In genomic region chr4:153207578-153208102, GRCm38 (mm10) we compare ENCODE assay signal across 23 mouse cellular contexts.
DNase-seq lines count a peak whose midpoint lies in the region; ATAC-seq and TF ChIP-seq lines count a peak whose summit lies in the region.
"Had no signal": no experiment of that assay in that cellular context is flagged by ENCODE, and none has a peak within 500 bp of the region (broad histone marks: within the 10 kb centered on the region; RNA-seq: fewer than 3 reads in every experiment).

No protein-coding gene starts in this region.

- H3K36me3 ChIP-seq in hindbrain, embryonic 14.5 days (replicated peaks; ENCODE audit: control insufficient read depth, insufficient read depth): no peaks in the 10 kb centered on the region
- no peaks in the 10 kb centered on the region for H3K36me3 ChIP-seq in hindbrain, embryonic 12.5 days
- no peaks in the 10 kb centered on the region for H3K36me3 ChIP-seq in kidney, postnatal 0 days (ENCODE audit: insufficient read depth, low read length)
- no peaks in the 10 kb centered on the region for H3K36me3 ChIP-seq in intestine, embryonic 16.5 days (ENCODE audit: control insufficient read depth, insufficient read depth, low read length)
- H3K36me3 ChIP-seq in limb, embryonic 14.5 days (ENCODE audit: control insufficient read depth, insufficient read depth, low read length): no peaks in the 10 kb centered on the region
- H3K36me3 ChIP-seq: embryonic facial prominence, embryonic 12.5 days; forebrain, embryonic 12.5 days; G1E; midbrain, embryonic 15.5 days had no signal

- peaks cover 5% of the 10 kb centered on the region; the same call in 1 of the 2 replicates for H3K27me3 ChIP-seq in hindbrain, embryonic 14.5 days (ENCODE audit: control insufficient read depth, insufficient read depth, low read length)
- peaks cover 25% of the 10 kb centered on the region for H3K27me3 ChIP-seq in hindbrain, embryonic 12.5 days
- no peaks in the 10 kb centered on the region for H3K27me3 ChIP-seq in kidney, postnatal 0 days (ENCODE audit: insufficient read depth, low read length)
- no peaks in the 10 kb centered on the region for H3K27me3 ChIP-seq in intestine, embryonic 16.5 days (replicated peaks; ENCODE audit: control insufficient read depth, insufficient read depth, low read length)
- no peaks in the 10 kb centered on the region for H3K27me3 ChIP-seq in limb, embryonic 14.5 days (ENCODE audit: control insufficient read depth, insufficient read depth, low read length)
- H3K27me3 ChIP-seq: CH12.LX, Patski had no signal

- H3K4me2 ChIP-seq in hindbrain, embryonic 14.5 days (replicated peaks): no peak overlapping the region
- no peak overlapping the region for H3K4me2 ChIP-seq in hindbrain, embryonic 12.5 days (replicated peaks)
- no peak overlapping the region for H3K4me2 ChIP-seq in kidney, postnatal 0 days (ENCODE audit: low read length)
- H3K4me2 ChIP-seq in intestine, embryonic 16.5 days (ENCODE audit: low read depth, low read length): no peak overlapping the region
- H3K4me2 ChIP-seq in limb, embryonic 14.5 days (replicated peaks; ENCODE audit: low read depth, low read length, severe bottlenecking): no peak overlapping the region
- H3K4me2 ChIP-seq: embryonic facial prominence, embryonic 12.5 days; forebrain, embryonic 12.5 days; midbrain, embryonic 15.5 days had no signal

- no peak overlapping the region for H3K4me3 ChIP-seq in hindbrain, embryonic 14.5 days (replicated peaks; ENCODE audit: low read length)
- no peak overlapping the region for H3K4me3 ChIP-seq in hindbrain, embryonic 12.5 days
- no peak overlapping the region for H3K4me3 ChIP-seq in kidney, postnatal 0 days (replicated peaks; ENCODE audit: low read depth, low read length)
- H3K4me3 ChIP-seq in intestine, embryonic 16.5 days (ENCODE audit: low read length): no peak overlapping the region
- no peak overlapping the region for H3K4me3 ChIP-seq in limb, embryonic 14.5 days (replicated peaks; ENCODE audit: low read length)
- H3K4me3 ChIP-seq: embryonic facial prominence, embryonic 12.5 days; erythroblast, embryonic 14.5 days; forebrain, embryonic 12.5 days; midbrain, embryonic 15.5 days; myocyte had no signal

- no peak for TF ChIP-seq CTCF in kidney, postnatal 0 days (IDR thresholded peaks at IDR 0.05; ENCODE audit: low read depth)

- H3K9me3 ChIP-seq in hindbrain, embryonic 14.5 days (ENCODE audit: control insufficient read depth, low read length): no peaks in the 10 kb centered on the region
- no peaks in the 10 kb centered on the region for H3K9me3 ChIP-seq in hindbrain, embryonic 12.5 days (replicated peaks)
- H3K9me3 ChIP-seq in kidney, postnatal 0 days (replicated peaks; ENCODE audit: low read length): no peaks in the 10 kb centered on the region
- no peaks in the 10 kb centered on the region for H3K9me3 ChIP-seq in intestine, embryonic 16.5 days (ENCODE audit: control insufficient read depth, low read length)
- H3K9me3 ChIP-seq in limb, embryonic 14.5 days (ENCODE audit: control insufficient read depth, low read length): no peaks in the 10 kb centered on the region
- H3K9me3 ChIP-seq: embryonic facial prominence, embryonic 12.5 days; forebrain, embryonic 12.5 days; midbrain, embryonic 15.5 days had no signal

- peak overlapping the region; percentile 45 for H3K27ac ChIP-seq in hindbrain, embryonic 14.5 days
- H3K27ac ChIP-seq in hindbrain, embryonic 12.5 days: no peak overlapping the region
- H3K27ac ChIP-seq in kidney, postnatal 0 days: no peak overlapping the region
- H3K27ac ChIP-seq in intestine, embryonic 16.5 days (ENCODE audit: low read length): no peak overlapping the region
- H3K27ac ChIP-seq in limb, embryonic 14.5 days (replicated peaks; ENCODE audit: low read depth, low read length): no peak overlapping the region
- H3K27ac ChIP-seq: embryonic facial prominence, embryonic 12.5 days; forebrain, embryonic 12.5 days; midbrain, embryonic 15.5 days had no signal

- 50% methylated on average over 11 of the region's 11 CpGs for WGBS in hindbrain, embryonic 14.5 days
- WGBS in hindbrain, embryonic 12.5 days: 54% methylated on average over 11 of the region's 11 CpGs
- 18% methylated on average over 11 of the region's 11 CpGs for WGBS in kidney, postnatal 0 days
- WGBS in intestine, embryonic 16.5 days: 42% methylated on average over 11 of the region's 11 CpGs
- 43% methylated on average over 11 of the region's 11 CpGs for WGBS in limb, embryonic 14.5 days

- no peak for DNase-seq in hindbrain, embryonic 14.5 days (ENCODE audit: low spot score)
- peak; percentile 87 for DNase-seq in kidney, postnatal 0 days (ENCODE audit: low spot score)
- no peak for DNase-seq in kidney, adult 9 months
- peak; percentile 23 for DNase-seq in limb, embryonic 14.5 days (ENCODE audit: low spot score)
- DNase-seq in thymus, postnatal 14 days: no peak
- DNase-seq: adrenal gland, postnatal 36 days; B cell, adult 2 months; cerebellum, adult 9-11 months; left cerebral cortex, postnatal 4 days; lung, postnatal 4 days; right cerebral cortex, postnatal 25 days; spleen, adult 18-20 months had no signal

- H3K9ac ChIP-seq in hindbrain, embryonic 14.5 days: no peak overlapping the region
- H3K9ac ChIP-seq in hindbrain, embryonic 12.5 days: no peak overlapping the region
- H3K9ac ChIP-seq in kidney, postnatal 0 days (ENCODE audit: low read depth, low read length): no peak overlapping the region
- no peak overlapping the region for H3K9ac ChIP-seq in intestine, embryonic 16.5 days (ENCODE audit: low read depth, low read length)
- H3K9ac ChIP-seq in limb, embryonic 14.5 days (ENCODE audit: low read depth, low read length, severe bottlenecking): no peak overlapping the region
- H3K9ac ChIP-seq: embryonic facial prominence, embryonic 12.5 days; forebrain, embryonic 12.5 days; midbrain, embryonic 15.5 days had no signal

- no peak for ATAC-seq in hindbrain, embryonic 14.5 days (ENCODE audit: low FRiP score)
- ATAC-seq in hindbrain, embryonic 12.5 days (ENCODE audit: low FRiP score): no peak
- peak; percentile 46; the same call in 1 of the 2 replicates for ATAC-seq in kidney, postnatal 0 days (replicated peaks; ENCODE audit: low FRiP score, low read depth)
- ATAC-seq in intestine, embryonic 16.5 days: peak; percentile 23; the same call in 1 of the 2 replicates
- ATAC-seq in limb, embryonic 14.5 days (ENCODE audit: low FRiP score, low read depth): no peak
- ATAC-seq: inflammation-experienced regulatory T-cells, adult 6 months; midbrain, embryonic 15.5 days; Patski had no signal

- peaks cover 21% of the 10 kb centered on the region for H3K4me1 ChIP-seq in hindbrain, embryonic 14.5 days (replicated peaks; ENCODE audit: control insufficient read depth, insufficient read depth, low read length)
- peaks cover 26% of the 10 kb centered on the region for H3K4me1 ChIP-seq in hindbrain, embryonic 12.5 days
- H3K4me1 ChIP-seq in kidney, postnatal 0 days (replicated peaks; ENCODE audit: insufficient read depth, low read length): 0 out of 2 replicates have a peak, but pooled peaks cover 3% of the 10 kb centered on the region
- H3K4me1 ChIP-seq in intestine, embryonic 16.5 days (ENCODE audit: control insufficient read depth, insufficient read depth, low read length): no peaks in the 10 kb centered on the region
- peaks cover 4% of the 10 kb centered on the region for H3K4me1 ChIP-seq in limb, embryonic 14.5 days (ENCODE audit: control insufficient read depth, insufficient read depth, low read length)

- no peak for TF ChIP-seq POLR2A in limb, embryonic 14.5 days (IDR thresholded peaks at IDR 0.05; ENCODE audit: borderline replicate concordance, extremely low read depth, insufficient read depth, insufficient read length)

Comparison
In these comparisons a context has a peak if more than half of its experiments do, and no peak if none do; other contexts are left out.
1. DNase-seq: peak in kidney, postnatal 0 days (single experiment) and limb, embryonic 14.5 days (single experiment); none in hindbrain, embryonic 14.5 days (single experiment), kidney, adult 9 months (single experiment) and thymus, postnatal 14 days (single experiment).
2. ATAC-seq: peak in kidney, postnatal 0 days (single experiment) and intestine, embryonic 16.5 days (single experiment); none in hindbrain, embryonic 14.5 days (single experiment), hindbrain, embryonic 12.5 days (single experiment) and limb, embryonic 14.5 days (single experiment).